Mouse (Mus musculus) forebrain, embryonic 13.5 days (tissue): ENCODE data around the gene Wdr90. TPM values are rescaled to one million over a fixed set of nuclear protein-coding genes. Genes with fewer than 3 reads are reported as not detected.

Source experiments
- ATAC-seq: fragments of 200-750 bp; cut with Nextera tagmentation; 2 replicates; pipeline ENCODE4 v1.8.0; 2017
- H3K27ac ChIP-seq: fragments of 300-500 bp; sonication (generic); 2 replicates; pipeline ENCODE4 v1.5.1; 2015; ENCODE audit warnings: inconsistent platforms, mild to moderate bottlenecking, moderate library complexity
- H3K27me3 ChIP-seq: fragments of 300-500 bp; sonication (generic); 2 replicates; pipeline ENCODE4 v1.6.1; 2015; ENCODE audit warnings: mild to moderate bottlenecking, inconsistent platforms
- H3K36me3 ChIP-seq: fragments of 300-500 bp; sonication (generic); 2 replicates; pipeline ENCODE4 v1.6.1; 2015; ENCODE audit warnings: mild to moderate bottlenecking, inconsistent platforms; ENCODE audit not compliant: poor library complexity, severe bottlenecking
- H3K4me1 ChIP-seq: fragments of 300-500 bp; sonication (generic); 2 replicates; pipeline ENCODE4 v1.6.1; 2015; ENCODE audit warnings: inconsistent platforms
- H3K4me2 ChIP-seq: fragments of 300-500 bp; sonication (generic); 2 replicates; pipeline ENCODE4 v1.6.1; 2015; ENCODE audit warnings: inconsistent platforms, mild to moderate bottlenecking, moderate library complexity
- H3K4me3 ChIP-seq: fragments of 300-500 bp; sonication (generic); 2 replicates; pipeline ENCODE4 v1.5.1; 2015; ENCODE audit warnings: mild to moderate bottlenecking, inconsistent platforms
- H3K9ac ChIP-seq: fragments of 300-500 bp; sonication (generic); 2 replicates; pipeline ENCODE4 v1.6.1; 2015; ENCODE audit warnings: mild to moderate bottlenecking, inconsistent platforms
- H3K9me3 ChIP-seq: fragments of 300-500 bp; sonication (generic); replicated peaks from 2 replicates; pipeline ENCODE4 v1.6.1; 2016; ENCODE audit warnings: inconsistent platforms
- WGBS: fragments of 180-500 bp; shearing (Covaris S2); methylation state at CpG from one replicate; pipeline ENCODE4 v1.1.7; 2015; 5-methylcytosine and 5-hydroxymethylcytosine counted together
- polyA plus RNA-seq: library from polyadenylated mRNA; unstranded; fragments of >200 nt; fragmentation: Nextera tagmentation; extraction: Ambion mirVana; gene quantifications from 2 replicates; pipeline ENCODE4 v1.2.1, GENCODE M21; 2015

Gene Wdr90
- polyA plus RNA-seq, 1 experiment from 2014 or later, result 24.9 TPM

- peaks cover 56% of the 10 kb centered on the region for H3K4me1 ChIP-seq
- WGBS, result 85% methylated on average over 6 of the region's 6 CpGs
These were observed 36.0 kb downstream of the Wdr90 start for GRCm38 (mm10) chr17:25825311-25825710.

GRCm38 (mm10) chr17:25824362-25825142 is 36.7 kb downstream of the Wdr90 start:
- Histone ChIP-seq H3K27ac (no peak overlapping the region), H3K27me3 (peaks cover 10% of the 10 kb centered on the region), H3K9ac (peak overlapping the region; percentile 75), H3K4me1 (peaks cover 48% of the 10 kb centered on the region), H3K4me3 (peak overlapping the region; percentile 62), H3K4me2 (peak overlapping the region; percentile 98), H3K9me3 (no peaks in the 10 kb centered on the region), H3K36me3 (peaks cover 35% of the 10 kb centered on the region)
- 77% methylated on average over 16 of the region's 17 CpGs for WGBS
- no peak for ATAC-seq

More at GRCm38 (mm10) chr17:25825311-25825710, 36.0 kb downstream of the Wdr90 start:
- H3K27me3 ChIP-seq, result peaks cover 3% of the 10 kb centered on the region
- ATAC-seq, result no peak
- peak overlapping the region; percentile 98 for H3K4me2 ChIP-seq
- H3K36me3 ChIP-seq, result peaks cover 35% of the 10 kb centered on the region
- 0 out of 2 replicates have a peak overlapping the region, but pooled peaks have one; percentile 62 for H3K4me3 ChIP-seq
- no peak overlapping the region for H3K27ac ChIP-seq
- no peaks in the 10 kb centered on the region for H3K9me3 ChIP-seq
- no peak overlapping the region for H3K9ac ChIP-seq

- H3K4me2 ChIP-seq, result peak within 1 kb of the TSS; percentile 98
- H3K4me3 ChIP-seq, result peak within 1 kb of the TSS; percentile 62
- 0% methylated on average over 18 of the region's 18 CpGs for WGBS
- H3K36me3 ChIP-seq, result peaks cover 40% of the 10 kb centered on the region
- peak within 1 kb of the TSS; percentile 75 for H3K9ac ChIP-seq
- peak; percentile 80 for ATAC-seq
- peaks cover 21% of the 10 kb centered on the region for H3K27me3 ChIP-seq
- H3K4me1 ChIP-seq, result peaks cover 49% of the 10 kb centered on the region
- H3K9me3 ChIP-seq, result no peaks in the 10 kb centered on the region
- H3K27ac ChIP-seq, result peak within 1 kb of the TSS; percentile 69
These were observed 37.8 kb downstream of the Wdr90 start, which contains the start of gene Wdr24 for GRCm38 (mm10) chr17:25823452-25823851. TSS of gene Wdr24 (plus strand) at chr17:25823627.

GRCm38 (mm10) chr17:25818851-25819780 is 42.2 kb downstream of the Wdr90 start:
- H3K9ac ChIP-seq, result peak overlapping the region; percentile 35
- ATAC-seq, result 0 out of 2 replicates have a peak, but pooled peaks have one; percentile 3
- H3K4me3 ChIP-seq, result no peak overlapping the region; the same call in 1 of the 2 replicates
- H3K4me1 ChIP-seq, result peaks cover 10% of the 10 kb centered on the region
- H3K27me3 ChIP-seq, result peaks cover 33% of the 10 kb centered on the region
- peaks cover 37% of the 10 kb centered on the region for H3K36me3 ChIP-seq
- peak overlapping the region; percentile 26; the same call in 1 of the 2 replicates for H3K4me2 ChIP-seq
- WGBS, result 7% methylated on average over 46 of the region's 46 CpGs
- H3K27ac ChIP-seq, result no peak overlapping the region
- H3K9me3 ChIP-seq, result no peaks in the 10 kb centered on the region

- no peak for ATAC-seq
- H3K4me2 ChIP-seq, result no peak overlapping the region
- no peak overlapping the region for H3K4me3 ChIP-seq
- no peak overlapping the region for H3K27ac ChIP-seq
- H3K4me1 ChIP-seq, result peaks cover 14% of the 10 kb centered on the region
- 86% methylated on average over 11 of the region's 11 CpGs for WGBS
- no peaks in the 10 kb centered on the region for H3K9me3 ChIP-seq
- peaks cover 33% of the 10 kb centered on the region for H3K27me3 ChIP-seq
- peaks cover 37% of the 10 kb centered on the region for H3K36me3 ChIP-seq
- H3K9ac ChIP-seq, result no peak overlapping the region
These were observed 43.6 kb downstream of the Wdr90 start for GRCm38 (mm10) chr17:25817662-25818061.

- no peak for ATAC-seq
- WGBS, result 2% methylated on average over 20 of the region's 20 CpGs
- Histone ChIP-seq H3K27me3 (peaks cover 15% of the 10 kb centered on the region), H3K4me1 (peaks cover 31% of the 10 kb centered on the region), H3K4me2 (peak overlapping the region; percentile 43), H3K27ac (0 out of 2 replicates have a peak overlapping the region, but pooled peaks have one; percentile 14), H3K9ac (peak overlapping the region; percentile 43), H3K9me3 (no peaks in the 10 kb centered on the region), H3K36me3 (peaks cover 23% of the 10 kb centered on the region), H3K4me3 (peak overlapping the region; percentile 17)
These were observed 47.8 kb downstream of the Wdr90 start for GRCm38 (mm10) chr17:25813471-25813870.

- H3K4me3 ChIP-seq, result peak overlapping the region; percentile 70; the same call in 1 of the 2 replicates
- peaks cover 39% of the 10 kb centered on the region for H3K4me1 ChIP-seq
- no peaks in the 10 kb centered on the region for H3K36me3 ChIP-seq
- no peaks in the 10 kb centered on the region for H3K9me3 ChIP-seq
- H3K9ac ChIP-seq, result peak overlapping the region; percentile 89; the same call in 1 of the 2 replicates
- ATAC-seq, result no peak
- 78% methylated on average over 4 of the region's 4 CpGs for WGBS
- peak overlapping the region; percentile 91 for H3K4me2 ChIP-seq
- peaks cover 3% of the 10 kb centered on the region; the same call in 1 of the 2 replicates for H3K27me3 ChIP-seq
- no peak overlapping the region for H3K27ac ChIP-seq
These were observed 50.4 kb downstream of the Wdr90 start for GRCm38 (mm10) chr17:25810890-25811289.

- 6% methylated on average over 25 of the region's 25 CpGs for WGBS
- H3K9ac ChIP-seq, result peak overlapping the region; percentile 89
- peaks cover 3% of the 10 kb centered on the region; the same call in 1 of the 2 replicates for H3K27me3 ChIP-seq
- peak overlapping the region; percentile 70 for H3K4me3 ChIP-seq
- H3K4me1 ChIP-seq, result peaks cover 39% of the 10 kb centered on the region
- peak overlapping the region; percentile 91 for H3K4me2 ChIP-seq
- peak overlapping the region; percentile 95 for H3K27ac ChIP-seq
- ATAC-seq, result peak; percentile 71
- H3K9me3 ChIP-seq, result no peaks in the 10 kb centered on the region
- no peaks in the 10 kb centered on the region for H3K36me3 ChIP-seq
These were observed 51.5 kb downstream of the Wdr90 start for GRCm38 (mm10) chr17:25809606-25810340.

GRCm38 (mm10) chr17:25808789-25809605 is 52.3 kb downstream of the Wdr90 start, which contains the start of gene Fbxl16:
TSS of gene Fbxl16 (plus strand) at chr17:25809085.
- Histone ChIP-seq H3K27ac (peak within 1 kb of the TSS; percentile 95), H3K27me3 (peaks cover 3% of the 10 kb centered on the region; the same call in 1 of the 2 replicates), H3K4me1 (peaks cover 41% of the 10 kb centered on the region), H3K9me3 (no peaks in the 10 kb centered on the region), H3K36me3 (no peaks in the 10 kb centered on the region), H3K4me2 (peak within 1 kb of the TSS; percentile 91), H3K9ac (peak within 1 kb of the TSS; percentile 89), H3K4me3 (peak within 1 kb of the TSS; percentile 70)
- under 1% methylated on average over 89 of the region's 100 CpGs for WGBS
- ATAC-seq, result peak; percentile 84

GRCm38 (mm10) chr17:25808028-25808427 is 53.3 kb downstream of the Wdr90 start:
- H3K27me3 ChIP-seq, result peaks cover 3% of the 10 kb centered on the region; the same call in 1 of the 2 replicates
- H3K4me1 ChIP-seq, result peaks cover 45% of the 10 kb centered on the region
- H3K4me2 ChIP-seq, result peak overlapping the region; percentile 91
- H3K36me3 ChIP-seq, result no peaks in the 10 kb centered on the region
- H3K4me3 ChIP-seq, result peak overlapping the region; percentile 70
- ATAC-seq, result no peak
- peak overlapping the region; percentile 89; the same call in 1 of the 2 replicates for H3K9ac ChIP-seq
- no peaks in the 10 kb centered on the region for H3K9me3 ChIP-seq
- 39% methylated on average over 5 of the region's 5 CpGs for WGBS
- peak overlapping the region; percentile 95 for H3K27ac ChIP-seq
